Mouse (Mus musculus) heart, adult 2 months (tissue): ENCODE results near the gene Tbc1d30. TPM values are rescaled to one million over a fixed set of nuclear protein-coding genes. Genes with fewer than 3 reads are reported as not detected.
A peak's percentile ranks its signal among the peaks of the same experiment; 100 is the strongest.

Source experiments
- DNase-seq, 2 experiments: peaks; one replicate each; pipeline ENCODE4 v3.0.0; 2021
- H3K27ac ChIP-seq: fragments of 200-600 bp; 2 replicates; pipeline ENCODE4 v1.8.1; 2022
- H3K27me3 ChIP-seq: fragments of 200-500 bp; 2 replicates; pipeline ENCODE4 v1.6.1; 2012; ENCODE audit warnings: mild to moderate bottlenecking, low read length, inconsistent platforms, mixed read lengths; ENCODE audit not compliant: control insufficient read depth, insufficient read depth
- H3K36me3 ChIP-seq: fragments of 200-500 bp; 2 replicates; pipeline ENCODE4 v1.6.1; 2012; ENCODE audit warnings: low read length, inconsistent platforms; ENCODE audit not compliant: control insufficient read depth, insufficient read depth
- H3K4me1 ChIP-seq: fragments of 200-500 bp; 2 replicates; pipeline ENCODE4 v1.6.1; 2011; ENCODE audit warnings: low read length; ENCODE audit not compliant: control insufficient read depth, insufficient read depth
- H3K4me3 ChIP-seq: fragments of 200-600 bp; 2 replicates; pipeline ENCODE4 v1.8.1; 2022
- H3K79me2 ChIP-seq: fragments of 200-500 bp; replicated peaks from 2 replicates; pipeline ENCODE4 v1.6.1; 2012; ENCODE audit warnings: mild to moderate bottlenecking, inconsistent platforms, low read length, moderate library complexity, mixed read lengths; ENCODE audit not compliant: control insufficient read depth, insufficient read depth
- H3K9ac ChIP-seq: fragments of 200-500 bp; 2 replicates; pipeline ENCODE4 v1.6.1; 2012; ENCODE audit warnings: low read depth, mild to moderate bottlenecking, control low read depth, inconsistent platforms, low read length, mixed read lengths
- CTCF ChIP-seq: fragments of 200-600 bp; IDR thresholded peaks from 2 replicates; pipeline ENCODE4 v1.8.1; 2022; ENCODE audit warnings: antibody characterized with exemption, mild to moderate bottlenecking, moderate library complexity
- EP300 ChIP-seq: fragments of 200-500 bp; IDR thresholded peaks from 2 replicates; pipeline ENCODE4 v1.6.1; 2011; ENCODE audit warnings: low read depth, low read length, control low read depth; ENCODE audit not compliant: insufficient read depth
- POLR2A ChIP-seq: fragments of 200-500 bp; IDR thresholded peaks from 2 replicates; pipeline ENCODE4 v1.6.1; 2011; ENCODE audit warnings: mild to moderate bottlenecking, low read depth, low read length, control low read depth; ENCODE audit not compliant: insufficient read depth
- WGBS: fragments of 180-500 bp; shearing (Covaris S2); methylation state at CpG from one replicate; pipeline ENCODE4 v1.1.7; 2018; 5-methylcytosine and 5-hydroxymethylcytosine counted together
- intact Hi-C: fragments of 180-260 bp; cut with DNase I; formaldehyde crosslinking; loops from one replicate; pipeline ENCODE4 v1.15.1; 2025
- polyA plus RNA-seq: library from polyadenylated mRNA; depleted of rRNA; stranded (reverse); fragments of >200 nt; gene quantifications from 2 replicates; pipeline ENCODE4 v1.2.3, GENCODE M21; 2012
- total RNA-seq, 2 experiments: library from RNA; stranded (reverse); gene quantifications; 2 replicates each; pipeline ENCODE4 v1.2.3; 2021

Tbc1d30 gene
- total and polyA plus RNA-seq, 3 experiments, result 0.61 to 1.9 (median 1.8) TPM

- no peaks in the 10 kb centered on the region for H3K4me1 ChIP-seq
- peaks cover 4% of the 10 kb centered on the region for H3K27me3 ChIP-seq
- H3K4me3 ChIP-seq, result no peak overlapping the region
- WGBS, result 53% methylated on average over 11 of the region's 11 CpGs
- intact Hi-C loops, result no loop called here
- no peak overlapping the region for H3K27ac ChIP-seq
- H3K36me3 ChIP-seq, result no peaks in the 10 kb centered on the region
- H3K79me2 ChIP-seq, result no peaks in the 10 kb centered on the region
- TF ChIP-seq POLR2A (no peak), EP300 (no peak), CTCF (no peak)
- H3K9ac ChIP-seq, result no peak overlapping the region
- DNase-seq, result no peak
Measured at GRCm38 (mm10) chr10:121309123-121309655, 41.9 kb downstream of the Tbc1d30 start.

- no peaks in the 10 kb centered on the region for H3K36me3 ChIP-seq
- 35% methylated on average over 5 of the region's 5 CpGs for WGBS
- intact Hi-C loops, result no loop called here
- TF ChIP-seq CTCF (peak; percentile 39; the same call in 1 of the 2 replicates), EP300 (no peak), POLR2A (no peak)
- H3K27ac ChIP-seq, result no peak overlapping the region
- H3K4me3 ChIP-seq, result no peak overlapping the region
- no peaks in the 10 kb centered on the region for H3K79me2 ChIP-seq
- peaks cover 3% of the 10 kb centered on the region for H3K27me3 ChIP-seq
- no peaks in the 10 kb centered on the region for H3K4me1 ChIP-seq
- DNase-seq, result peak in 1 of 2 experiments; percentile 29
- H3K9ac ChIP-seq, result no peak overlapping the region
Measured at GRCm38 (mm10) chr10:121305441-121305840, 45.6 kb downstream of the Tbc1d30 start.

- no peak for TF ChIP-seq EP300
- TF ChIP-seq CTCF, result no peak
- TF ChIP-seq POLR2A, result no peak
- intact Hi-C loops, result no loop called here
- WGBS, result 85% methylated on average over 3 of the region's 3 CpGs
- H3K4me3 ChIP-seq, result no peak overlapping the region
- no peaks in the 10 kb centered on the region for H3K36me3 ChIP-seq
- H3K4me1 ChIP-seq, result no peaks in the 10 kb centered on the region
- H3K9ac ChIP-seq, result no peak overlapping the region
- no peaks in the 10 kb centered on the region for H3K27me3 ChIP-seq
- no peaks in the 10 kb centered on the region for H3K79me2 ChIP-seq
- DNase-seq, result no peak
- no peak overlapping the region for H3K27ac ChIP-seq
Measured at GRCm38 (mm10) chr10:121303559-121303958, 47.5 kb downstream of the Tbc1d30 start.

GRCm38 (mm10) chr10:121301868-121302267 lies 49.2 kb downstream of the Tbc1d30 start:
- Histone ChIP-seq H3K9ac (no peak overlapping the region), H3K79me2 (no peaks in the 10 kb centered on the region)
- intact Hi-C loops, result no loop called here

GRCm38 (mm10) chr10:121300659-121301058 lies 50.4 kb downstream of the Tbc1d30 start:
- no peaks in the 10 kb centered on the region for H3K27me3 ChIP-seq
- no peaks in the 10 kb centered on the region for H3K36me3 ChIP-seq
- no peak for DNase-seq
- TF ChIP-seq POLR2A, result no peak
- no peak for TF ChIP-seq EP300
- TF ChIP-seq CTCF, result no peak
- no peak overlapping the region for H3K9ac ChIP-seq
- intact Hi-C loops, result no loop called here
- H3K79me2 ChIP-seq, result no peaks in the 10 kb centered on the region
- no peak overlapping the region for H3K4me3 ChIP-seq
- peaks cover 1% of the 10 kb centered on the region; the same call in 1 of the 2 replicates for H3K4me1 ChIP-seq
- no peak overlapping the region for H3K27ac ChIP-seq
- WGBS, result 91% methylated on average over 7 of the region's 7 CpGs

More at GRCm38 (mm10) chr10:121301868-121302267, 49.2 kb downstream of the Tbc1d30 start:
- Histone ChIP-seq H3K4me1 (peaks cover 1% of the 10 kb centered on the region; the same call in 1 of the 2 replicates), H3K27ac (no peak overlapping the region), H3K4me3 (no peak overlapping the region), H3K36me3 (no peaks in the 10 kb centered on the region), H3K27me3 (no peaks in the 10 kb centered on the region)
- no peak for TF ChIP-seq POLR2A
- TF ChIP-seq CTCF, result peak; percentile 26; the same call in 1 of the 2 replicates
- WGBS, result 81% methylated on average over 14 of the region's 14 CpGs
- no peak for DNase-seq

- Histone ChIP-seq H3K9ac (no peak overlapping the region), H3K36me3 (no peaks in the 10 kb centered on the region), H3K4me3 (peak overlapping the region; percentile 33), H3K79me2 (no peaks in the 10 kb centered on the region), H3K27me3 (no peaks in the 10 kb centered on the region), H3K4me1 (peaks cover 3% of the 10 kb centered on the region; the same call in 1 of the 2 replicates), H3K27ac (no peak overlapping the region; the same call in 1 of the 2 replicates)
- DNase-seq, result peak; percentile 59 to 67
- WGBS, result 30% methylated on average over 25 of the region's 25 CpGs
- TF ChIP-seq CTCF, result peak; percentile 23
- no peak for TF ChIP-seq POLR2A
- TF ChIP-seq EP300, result no peak
- intact Hi-C loops, result no loop called here
Measured at GRCm38 (mm10) chr10:121297054-121297701, 53.9 kb downstream of the Tbc1d30 start.
